Mouse (Mus musculus): ENCODE measurements around the gene Tmod4. TPM values are rescaled to one million over a fixed set of nuclear protein-coding genes. Genes with fewer than 3 reads are reported as not detected.
A peak's percentile ranks its signal among the peaks of the same experiment; 100 is the strongest.

Gene Tmod4
- polyA plus RNA-seq, 1 experiment: 3.6 TPM

DNA sequence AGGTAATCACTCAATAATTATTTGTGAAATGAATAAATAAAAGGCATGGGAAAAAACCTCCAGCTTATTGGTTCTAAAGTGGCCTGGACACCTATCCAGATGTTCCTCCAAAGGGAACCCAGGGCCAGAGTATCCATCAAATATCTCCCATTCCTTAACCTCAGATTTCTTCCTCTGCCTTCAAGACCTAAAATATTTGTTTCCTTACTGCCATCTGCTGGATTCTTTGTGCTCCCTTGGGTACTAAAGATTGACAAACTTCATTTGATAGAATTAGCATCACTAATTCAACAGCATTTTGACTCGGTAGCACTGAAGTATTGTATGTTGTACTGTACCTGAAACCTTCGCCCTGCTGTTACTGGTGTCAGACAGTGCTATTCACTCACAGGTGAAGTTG lies 16.4 kb upstream of the Tmod4 start:
- Histone ChIP-seq H3K27me3 (ENCODE audit: control insufficient read depth, insufficient read depth, low read length) (no peaks in the 10 kb centered on the region), H3K4me3 (ENCODE audit: control insufficient read depth, insufficient read depth, low read length) (no peak overlapping the region), H3K36me3 (ENCODE audit: control insufficient read depth, insufficient read depth, low read length) (no peaks in the 10 kb centered on the region), H3K4me1 (replicated peaks; ENCODE audit: control insufficient read depth, insufficient read depth, low read length) (peaks cover 4% of the 10 kb centered on the region), H3K27ac (ENCODE audit: control insufficient read depth, insufficient read depth, low read length) (no peak overlapping the region)
- DNase-seq: no peak
- no peak for TF ChIP-seq CTCF (IDR thresholded peaks at IDR 0.05; ENCODE audit: borderline replicate concordance, control insufficient read depth, extremely low read depth, insufficient read depth, low read length, poor library complexity)
- no peak for TF ChIP-seq POLR2A (IDR thresholded peaks at IDR 0.05; ENCODE audit: control insufficient read depth, extremely low read depth, insufficient read depth, low read length, poor library complexity)
- 57% methylated on average over 2 of the region's 2 CpGs for whole genome bisulfite sequencing

DNA sequence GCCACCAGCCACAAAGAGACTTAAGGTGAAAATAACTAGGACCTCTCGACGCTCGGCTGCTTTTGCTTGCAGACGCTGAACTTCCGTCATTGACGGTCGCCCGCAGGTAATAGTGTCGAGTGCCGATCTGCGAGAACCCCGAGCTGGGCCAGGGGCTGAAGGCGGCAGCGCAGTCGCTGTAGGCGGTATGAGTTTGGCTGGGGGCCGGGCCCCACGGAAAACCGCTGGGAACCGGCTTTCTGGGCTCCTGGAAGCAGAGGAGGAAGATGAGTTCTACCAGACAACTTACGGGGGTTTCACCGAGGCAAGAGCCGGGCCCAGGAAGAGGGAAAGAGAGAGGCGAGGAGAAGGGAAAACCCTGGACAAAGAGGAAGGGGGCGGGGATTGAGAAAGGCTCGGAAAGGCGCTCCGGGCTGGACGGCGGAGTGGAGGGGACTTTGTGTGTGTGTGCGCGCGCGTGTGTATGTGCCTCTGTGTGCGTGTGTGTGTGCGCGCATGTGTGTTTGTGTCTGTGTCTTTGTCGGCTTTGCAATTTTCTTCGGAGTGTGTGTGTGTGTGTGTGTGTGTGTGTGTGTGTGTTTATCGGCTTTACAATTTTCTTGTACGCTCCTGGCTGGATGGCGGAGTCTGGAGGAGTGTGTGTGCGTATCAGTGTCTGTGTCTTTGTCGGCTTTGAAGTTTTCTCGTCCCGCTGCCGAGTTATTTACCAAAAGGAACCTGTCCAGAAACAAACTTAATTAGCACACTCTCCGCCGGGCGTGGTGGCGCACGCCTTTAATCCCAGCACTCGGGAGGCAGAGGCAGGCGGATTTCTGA lies 13.2 kb upstream of the Tmod4 start, which contains the start of gene Vps72:
Vps72 (plus strand) TSS at position 112 of the 816 bp plus-strand sequence.
- H3K27me3 ChIP-seq (ENCODE audit: control insufficient read depth, insufficient read depth, low read length): no peaks in the 10 kb centered on the region
- peak within 1 kb of the TSS; percentile 81 for H3K27ac ChIP-seq (ENCODE audit: control insufficient read depth, insufficient read depth, low read length)
- H3K4me3 ChIP-seq (ENCODE audit: control insufficient read depth, insufficient read depth, low read length): peak within 1 kb of the TSS; percentile 78
- TF ChIP-seq CTCF (IDR thresholded peaks at IDR 0.05; ENCODE audit: borderline replicate concordance, control insufficient read depth, extremely low read depth, insufficient read depth, low read length, poor library complexity) (peak; percentile 42; the same call in 1 of the 2 replicates), POLR2A (IDR thresholded peaks at IDR 0.05; ENCODE audit: control insufficient read depth, extremely low read depth, insufficient read depth, low read length, poor library complexity) (peak; percentile 68)
- H3K36me3 ChIP-seq (ENCODE audit: control insufficient read depth, insufficient read depth, low read length): no peaks in the 10 kb centered on the region
- DNase-seq: peak; percentile 95
- H3K4me1 ChIP-seq (replicated peaks; ENCODE audit: control insufficient read depth, insufficient read depth, low read length): 0 out of 2 replicates have a peak, but pooled peaks cover 2% of the 10 kb centered on the region
- under 1% methylated on average over 54 of the region's 54 CpGs for WGBS

DNA sequence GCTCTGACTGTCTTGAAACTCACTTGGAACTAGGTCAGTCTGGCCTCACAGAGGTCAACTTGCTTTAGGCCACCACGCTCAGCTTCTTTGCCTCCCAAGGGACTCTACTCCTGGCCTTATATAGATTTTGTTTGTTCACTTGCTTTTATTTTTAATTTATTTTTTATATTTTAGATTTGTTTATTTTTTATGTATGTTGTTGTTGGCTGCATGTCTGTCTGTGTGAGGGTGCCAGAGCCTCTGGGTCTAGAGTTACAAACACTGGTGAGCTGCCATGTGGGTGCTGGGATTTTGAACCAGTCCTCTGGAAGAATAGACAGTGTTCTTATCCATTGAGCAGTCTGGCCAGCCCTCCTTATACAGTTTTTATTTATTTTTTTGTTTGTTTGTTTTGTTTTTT lies 11.5 kb upstream of the Tmod4 start:
- H3K4me3 ChIP-seq (ENCODE audit: control insufficient read depth, insufficient read depth, low read length): no peak overlapping the region
- WGBS: 96% methylated on average over 1 of the region's 1 CpGs
- 0 out of 2 replicates have a peak, but pooled peaks cover 2% of the 10 kb centered on the region for H3K4me1 ChIP-seq (replicated peaks; ENCODE audit: control insufficient read depth, insufficient read depth, low read length)
- H3K36me3 ChIP-seq (ENCODE audit: control insufficient read depth, insufficient read depth, low read length): peaks cover 4% of the 10 kb centered on the region; the same call in 1 of the 2 replicates
- no peak overlapping the region for H3K27ac ChIP-seq (ENCODE audit: control insufficient read depth, insufficient read depth, low read length)
- TF ChIP-seq CTCF (IDR thresholded peaks at IDR 0.05; ENCODE audit: borderline replicate concordance, control insufficient read depth, extremely low read depth, insufficient read depth, low read length, poor library complexity) (no peak), POLR2A (IDR thresholded peaks at IDR 0.05; ENCODE audit: control insufficient read depth, extremely low read depth, insufficient read depth, low read length, poor library complexity) (no peak)
- DNase-seq: no peak
- no peaks in the 10 kb centered on the region for H3K27me3 ChIP-seq (ENCODE audit: control insufficient read depth, insufficient read depth, low read length)

DNA sequence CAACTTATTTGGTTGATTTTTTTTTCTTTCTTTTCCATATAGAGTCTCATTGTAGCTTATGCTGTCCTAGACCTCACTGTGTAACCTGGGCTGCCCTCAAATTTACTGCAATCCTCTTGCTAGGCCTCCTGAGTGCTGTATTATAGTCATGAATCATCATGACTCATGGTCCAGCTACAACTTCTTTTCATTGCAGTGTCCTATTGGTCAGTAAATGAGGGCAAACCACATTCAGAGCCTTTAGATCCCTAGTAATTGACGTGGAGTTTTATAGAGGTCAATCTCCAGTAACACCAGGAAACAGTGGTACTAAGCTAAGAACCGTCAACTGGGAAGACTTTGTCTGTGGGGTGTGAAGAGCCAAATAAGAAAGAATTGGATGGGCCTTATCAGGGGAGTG lies 6.5 kb upstream of the Tmod4 start:
- Histone ChIP-seq H3K27ac (ENCODE audit: control insufficient read depth, insufficient read depth, low read length) (no peak overlapping the region), H3K4me3 (ENCODE audit: control insufficient read depth, insufficient read depth, low read length) (no peak overlapping the region), H3K36me3 (ENCODE audit: control insufficient read depth, insufficient read depth, low read length) (peaks cover 40% of the 10 kb centered on the region), H3K4me1 (replicated peaks; ENCODE audit: control insufficient read depth, insufficient read depth, low read length) (no peaks in the 10 kb centered on the region), H3K27me3 (ENCODE audit: control insufficient read depth, insufficient read depth, low read length) (no peaks in the 10 kb centered on the region)
- 96% methylated on average over 2 of the region's 2 CpGs for WGBS
- DNase-seq: no peak
- TF ChIP-seq CTCF (IDR thresholded peaks at IDR 0.05; ENCODE audit: borderline replicate concordance, control insufficient read depth, extremely low read depth, insufficient read depth, low read length, poor library complexity): no peak
- no peak for TF ChIP-seq POLR2A (IDR thresholded peaks at IDR 0.05; ENCODE audit: control insufficient read depth, extremely low read depth, insufficient read depth, low read length, poor library complexity)

DNA sequence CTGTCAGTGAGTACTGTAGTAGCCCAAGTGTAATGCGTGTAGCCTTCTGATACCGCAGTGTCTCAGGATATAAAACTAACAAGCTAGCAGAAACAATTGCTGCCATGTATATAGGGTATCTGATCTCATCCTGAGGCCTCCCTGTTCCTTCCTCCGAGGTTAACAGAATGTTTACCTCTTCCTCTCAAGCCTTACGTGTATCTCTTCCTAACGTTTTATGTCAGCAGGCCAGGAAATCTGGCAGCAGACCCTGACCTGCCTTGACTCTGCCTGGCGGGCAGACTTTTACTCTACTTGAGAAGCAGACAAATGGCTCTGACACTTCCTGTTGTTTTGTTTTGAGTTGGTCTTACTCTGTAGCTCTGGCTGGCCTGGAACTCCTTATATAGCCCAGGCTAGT lies 2.7 kb upstream of the Tmod4 start:
- no peak for TF ChIP-seq CTCF (IDR thresholded peaks at IDR 0.05; ENCODE audit: borderline replicate concordance, control insufficient read depth, extremely low read depth, insufficient read depth, low read length, poor library complexity)
- no peak for TF ChIP-seq POLR2A (IDR thresholded peaks at IDR 0.05; ENCODE audit: control insufficient read depth, extremely low read depth, insufficient read depth, low read length, poor library complexity)
- 83% methylated on average over 6 of the region's 6 CpGs for WGBS
- no peak overlapping the region for H3K27ac ChIP-seq (ENCODE audit: control insufficient read depth, insufficient read depth, low read length)
- no peaks in the 10 kb centered on the region for H3K4me1 ChIP-seq (replicated peaks; ENCODE audit: control insufficient read depth, insufficient read depth, low read length)
- peaks cover 41% of the 10 kb centered on the region for H3K36me3 ChIP-seq (ENCODE audit: control insufficient read depth, insufficient read depth, low read length)
- no peaks in the 10 kb centered on the region for H3K27me3 ChIP-seq (ENCODE audit: control insufficient read depth, insufficient read depth, low read length)
- DNase-seq: no peak
- no peak overlapping the region for H3K4me3 ChIP-seq (ENCODE audit: control insufficient read depth, insufficient read depth, low read length)

DNA sequence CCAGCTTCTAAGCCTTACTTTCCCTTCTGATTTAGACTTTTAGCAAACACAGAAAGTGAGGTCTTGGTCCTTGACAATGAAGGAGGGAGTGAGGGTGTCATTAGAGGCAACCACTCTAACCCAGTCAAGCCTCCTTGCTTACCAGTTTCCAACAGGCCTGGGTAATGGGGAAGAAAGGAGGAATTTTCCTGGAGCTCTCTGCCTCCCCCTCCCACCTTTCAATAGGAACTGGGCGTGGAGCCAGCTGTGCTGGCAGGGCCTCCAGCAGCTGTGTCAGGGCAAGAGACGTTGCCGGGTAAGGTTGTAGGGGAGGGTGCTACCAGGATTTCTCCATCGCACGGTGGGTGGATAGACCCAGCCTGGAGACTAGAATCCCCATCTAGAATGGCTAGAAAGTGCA lies 696 bp downstream of the Tmod4 start:
- H3K4me1 ChIP-seq (replicated peaks; ENCODE audit: control insufficient read depth, insufficient read depth, low read length): no peaks in the 10 kb centered on the region
- no peak for TF ChIP-seq POLR2A (IDR thresholded peaks at IDR 0.05; ENCODE audit: control insufficient read depth, extremely low read depth, insufficient read depth, low read length, poor library complexity)
- TF ChIP-seq CTCF (IDR thresholded peaks at IDR 0.05; ENCODE audit: borderline replicate concordance, control insufficient read depth, extremely low read depth, insufficient read depth, low read length, poor library complexity): no peak
- no peak overlapping the region for H3K4me3 ChIP-seq (ENCODE audit: control insufficient read depth, insufficient read depth, low read length)
- H3K27ac ChIP-seq (ENCODE audit: control insufficient read depth, insufficient read depth, low read length): no peak overlapping the region
- peaks cover 24% of the 10 kb centered on the region for H3K36me3 ChIP-seq (ENCODE audit: control insufficient read depth, insufficient read depth, low read length)
- no peaks in the 10 kb centered on the region for H3K27me3 ChIP-seq (ENCODE audit: control insufficient read depth, insufficient read depth, low read length)
- no peak for DNase-seq
- WGBS: 74% methylated on average over 5 of the region's 5 CpGs
